Mouse (Mus musculus) 416B (cell line): ENCODE results near the gene Slc2a6.

Source experiments
- DNase-seq: peaks from one replicate; pipeline ENCODE4 v3.0.0; 2011; ENCODE audit warnings: low read depth

The Slc2a6 gene

GRCm38 (mm10) chr2:27036003-27036402, 8.2 kb upstream of the Slc2a6 start:
- no peak for DNase-seq

GRCm38 (mm10) chr2:27032361-27032760, 4.6 kb upstream of the Slc2a6 start:
- peak; percentile 58 for DNase-seq

- DNase-seq = peak; percentile 70
These were observed 728 bp upstream of the Slc2a6 start for GRCm38 (mm10) chr2:27028437-27029015.

- DNase-seq = peak; percentile 23
These were observed 761 bp downstream of the Slc2a6 start for GRCm38 (mm10) chr2:27026857-27027617.

- DNase-seq = no peak
These were observed 1.5 kb downstream of the Slc2a6 start for GRCm38 (mm10) chr2:27026332-27026731.

GRCm38 (mm10) chr2:27025545-27025944, 2.3 kb downstream of the Slc2a6 start:
- DNase-seq = peak; percentile 73

GRCm38 (mm10) chr2:27024136-27024535, 3.7 kb downstream of the Slc2a6 start:
- DNase-seq = no peak

- no peak for DNase-seq
These were observed 5.2 kb downstream of the Slc2a6 start for GRCm38 (mm10) chr2:27022612-27023011.

GRCm38 (mm10) chr2:27021103-27021502, 6.7 kb downstream of the Slc2a6 start:
- no peak for DNase-seq

- no peak for DNase-seq
These were observed 8.3 kb downstream of the Slc2a6 start for GRCm38 (mm10) chr2:27019530-27019929.

GRCm38 (mm10) chr2:27017802-27018201, 10.0 kb downstream of the Slc2a6 start:
- peak; percentile 73 for DNase-seq

- peak; percentile 92 for DNase-seq
These were observed 18.0 kb downstream of the Slc2a6 start, which contains the start of gene Cacfd1 for GRCm38 (mm10) chr2:27009714-27010244. Gene Cacfd1 (plus strand): TSS chr2:27009926.

- no peak for DNase-seq
These were observed 20.1 kb downstream of the Slc2a6 start for GRCm38 (mm10) chr2:27007701-27008100.

- no peak for DNase-seq
These were observed 21.5 kb downstream of the Slc2a6 start for GRCm38 (mm10) chr2:27006255-27006654.

- DNase-seq = peak; percentile 42
These were observed 29.8 kb downstream of the Slc2a6 start for GRCm38 (mm10) chr2:26997993-26998392.

- peak; percentile 51 for DNase-seq
These were observed 30.3 kb downstream of the Slc2a6 start for GRCm38 (mm10) chr2:26997498-26997897.

- peak; percentile 7 for DNase-seq
These were observed 33.9 kb downstream of the Slc2a6 start for GRCm38 (mm10) chr2:26993936-26994335.

- no peak for DNase-seq
These were observed 43.2 kb downstream of the Slc2a6 start for GRCm38 (mm10) chr2:26984640-26985039.

GRCm38 (mm10) chr2:26984179-26984578, 43.6 kb downstream of the Slc2a6 start:
- DNase-seq = no peak

- no peak for DNase-seq
These were observed 47.4 kb downstream of the Slc2a6 start for GRCm38 (mm10) chr2:26980361-26980760.

- DNase-seq = no peak
These were observed 53.8 kb downstream of the Slc2a6 start for GRCm38 (mm10) chr2:26973960-26974359.

GRCm38 (mm10) chr2:26973116-26973515, 54.7 kb downstream of the Slc2a6 start, which contains the start of gene Adamts13:
Gene Adamts13 (plus strand): TSS chr2:26973416.
- DNase-seq = no peak
